Mouse (Mus musculus): ENCODE data around the gene Gm10645.

The Gm10645 gene

DNA sequence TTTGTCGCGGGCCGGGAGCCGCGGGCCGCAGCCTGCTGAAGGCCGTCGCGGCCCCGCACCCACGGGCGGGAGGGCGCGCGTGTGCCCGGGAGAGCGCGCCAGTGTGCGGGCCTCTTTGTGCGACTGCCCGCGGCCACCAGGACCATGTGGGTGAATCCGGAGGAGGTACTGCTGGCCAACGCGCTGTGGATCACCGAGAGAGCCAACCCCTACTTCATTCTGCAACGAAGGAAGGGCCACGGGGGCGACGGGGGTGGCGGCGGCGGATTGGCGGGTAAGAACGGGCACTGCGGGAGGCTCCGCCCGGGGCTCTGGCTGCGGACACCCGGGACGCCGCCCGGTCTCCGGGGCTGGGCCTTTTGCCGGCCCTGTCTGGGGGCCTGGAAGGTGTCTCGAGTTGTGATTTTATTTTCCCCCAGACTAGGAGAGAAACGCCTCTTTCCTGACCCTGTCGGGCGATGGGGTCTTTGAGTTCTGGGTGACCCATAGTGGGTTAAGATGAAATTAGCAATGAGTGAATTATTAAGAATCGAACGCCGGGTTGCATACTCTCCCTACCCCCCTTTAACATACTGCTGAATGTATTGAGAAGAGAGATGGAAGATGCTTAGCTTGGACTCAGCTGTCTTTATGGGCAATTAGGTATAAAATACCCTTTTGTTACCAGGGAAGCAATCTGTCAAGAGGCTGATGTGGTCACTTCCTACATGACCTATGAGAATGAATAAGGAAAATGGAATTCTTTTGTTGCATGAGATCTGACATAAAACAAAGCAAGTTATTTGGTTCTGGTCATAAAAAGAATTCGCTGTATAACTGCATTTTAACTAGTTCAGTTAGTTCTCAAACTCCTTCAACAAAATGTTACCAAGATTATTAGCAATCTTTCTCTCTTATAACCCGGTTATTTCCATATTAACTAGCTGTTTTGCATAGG lies at the start of gene Gm10645:
Gene Gm10645, minus strand, starts transcription at position 240 of the 937 bp plus-strand sequence.
- DNase-seq, result peak; percentile 59

GRCm38 (mm10) chr8:83215065-83215464 lies 49.1 kb upstream of the Gm10645 start:
- DNase-seq, result no peak

DNA sequence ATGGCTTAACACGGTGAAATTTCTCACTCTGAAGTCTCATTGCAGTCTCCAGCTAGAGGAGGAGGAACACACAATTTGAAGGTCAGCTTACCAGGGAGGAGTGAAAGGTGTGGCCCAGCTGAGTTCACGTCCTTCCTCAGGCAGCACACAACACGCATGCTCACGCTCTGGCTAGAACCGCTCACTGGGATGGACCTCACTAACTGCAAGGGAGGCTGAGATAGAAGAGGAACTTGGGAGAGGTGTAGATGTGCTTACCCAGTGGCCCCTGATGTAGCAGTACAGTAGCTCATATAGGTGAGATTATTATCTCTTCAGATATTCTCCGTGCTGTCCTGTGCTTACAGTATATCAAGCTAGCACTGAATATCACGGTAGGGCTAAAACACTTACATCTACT lies 44.7 kb upstream of the Gm10645 start:
- no peak for DNase-seq

GRCm38 (mm10) chr8:83209581-83209980 lies 43.6 kb upstream of the Gm10645 start:
- no peak for DNase-seq

GRCm38 (mm10) chr8:83205907-83206306 lies 39.9 kb upstream of the Gm10645 start:
- DNase-seq, result no peak

- no peak for DNase-seq
These were observed 37.0 kb upstream of the Gm10645 start for GRCm38 (mm10) chr8:83202946-83203345.

- DNase-seq, result peak; percentile 63
These were observed 34.5 kb upstream of the Gm10645 start for GRCm38 (mm10) chr8:83200191-83201177.

DNA sequence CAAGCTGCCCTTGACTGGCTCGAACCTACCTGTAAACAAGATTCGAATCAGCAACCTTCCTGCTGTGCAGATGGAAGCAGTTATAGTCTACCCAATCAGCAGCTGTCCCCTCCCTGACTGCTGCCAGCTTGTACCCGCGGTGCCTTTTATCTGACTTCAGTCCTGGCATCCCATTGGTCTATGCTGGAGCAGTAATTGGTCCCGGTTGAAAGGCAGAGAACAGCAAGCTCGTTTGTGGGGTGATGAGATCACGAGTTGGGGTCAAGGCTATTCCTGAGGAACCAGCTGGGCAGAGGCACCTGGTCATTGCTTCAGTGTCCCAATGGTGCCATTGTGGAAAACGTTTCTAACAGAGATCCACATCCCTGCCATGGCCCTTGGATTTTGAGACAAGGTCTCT lies 33.7 kb upstream of the Gm10645 start:
- no peak for DNase-seq

DNA sequence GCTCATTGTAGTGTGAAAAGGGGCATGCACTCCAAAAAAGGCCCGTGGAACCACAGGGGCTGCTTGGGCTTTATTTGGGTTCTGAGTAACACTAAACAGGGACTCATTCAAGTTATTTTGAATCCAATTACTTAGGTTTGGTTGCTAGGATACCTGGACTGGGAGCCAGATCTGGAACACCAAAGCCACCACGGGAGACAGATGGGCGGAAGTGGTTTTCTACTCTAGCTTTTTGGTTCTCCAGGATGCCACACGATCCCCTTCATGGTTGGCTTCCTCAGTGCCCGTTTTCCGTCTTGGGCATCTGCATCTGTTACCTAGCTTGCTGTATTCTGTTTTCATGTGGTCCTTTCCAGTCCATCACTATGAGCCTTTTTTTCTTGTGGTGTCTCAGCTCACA lies 30.1 kb upstream of the Gm10645 start:
- no peak for DNase-seq

GRCm38 (mm10) chr8:83189538-83190095 lies 23.6 kb upstream of the Gm10645 start:
- DNase-seq, result no peak

DNA sequence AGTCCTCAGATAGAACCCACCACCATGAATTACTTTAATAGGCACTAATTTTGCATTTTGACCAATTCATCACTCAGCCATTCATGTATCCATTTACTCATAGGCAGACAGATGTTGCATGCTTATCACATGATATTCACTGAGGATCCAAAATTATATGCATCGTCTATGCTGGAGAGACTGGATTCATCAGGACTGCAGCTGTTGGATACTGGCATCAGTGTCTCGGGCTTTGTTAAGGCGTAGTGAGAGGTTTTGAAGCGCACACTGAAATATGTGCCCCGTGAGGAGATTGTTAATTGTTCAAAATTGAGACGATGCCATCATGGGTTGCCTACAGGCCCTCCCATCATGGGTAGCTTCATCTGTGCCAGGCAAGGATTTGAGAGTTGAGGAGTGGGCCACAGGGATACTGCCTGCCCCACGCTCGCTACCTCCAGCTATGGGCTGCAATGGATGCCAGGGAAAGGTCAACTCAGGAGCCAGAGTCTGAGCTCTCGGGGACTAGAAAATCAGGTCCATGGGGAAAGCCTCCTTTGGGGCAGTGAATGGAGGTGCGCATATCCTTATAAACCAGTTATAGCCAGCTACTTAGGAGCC lies 21.5 kb upstream of the Gm10645 start:
- DNase-seq, result no peak

GRCm38 (mm10) chr8:83186376-83186775 lies 20.4 kb upstream of the Gm10645 start:
- DNase-seq, result peak; percentile 26

GRCm38 (mm10) chr8:83182784-83183183 lies 16.8 kb upstream of the Gm10645 start:
- no peak for DNase-seq

DNA sequence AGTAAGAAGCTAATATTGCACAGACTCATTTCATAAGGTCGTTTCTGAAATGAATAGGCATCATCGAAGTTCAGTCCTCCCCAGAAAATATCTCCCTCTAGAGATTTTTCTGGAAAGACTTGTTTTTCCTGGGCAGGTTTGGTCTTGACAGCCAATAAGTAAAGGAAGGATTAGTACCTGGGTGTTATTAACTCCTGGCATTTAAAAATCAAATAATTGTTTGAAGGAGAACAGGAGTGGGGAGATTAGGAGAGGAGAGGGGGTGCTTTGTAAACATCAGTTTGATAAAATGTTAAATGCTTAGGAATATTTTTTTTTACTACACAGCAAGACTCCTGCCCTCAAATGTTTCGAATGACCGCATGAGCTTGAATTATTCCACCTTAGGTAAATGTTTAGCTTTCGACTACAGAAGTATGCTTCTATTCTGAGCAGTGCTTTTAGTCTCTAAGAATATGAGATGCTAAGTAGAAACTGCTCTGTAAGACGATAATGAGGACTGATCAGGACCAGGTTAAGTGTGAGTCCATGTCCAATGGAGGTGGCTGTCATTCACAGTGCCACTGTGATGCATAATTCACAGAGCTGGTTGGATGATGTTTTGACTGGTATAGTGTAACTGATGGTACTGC lies 16.0 kb upstream of the Gm10645 start:
- DNase-seq, result no peak

GRCm38 (mm10) chr8:83178228-83178742 lies 12.3 kb upstream of the Gm10645 start:
- DNase-seq, result peak; percentile 47

DNA sequence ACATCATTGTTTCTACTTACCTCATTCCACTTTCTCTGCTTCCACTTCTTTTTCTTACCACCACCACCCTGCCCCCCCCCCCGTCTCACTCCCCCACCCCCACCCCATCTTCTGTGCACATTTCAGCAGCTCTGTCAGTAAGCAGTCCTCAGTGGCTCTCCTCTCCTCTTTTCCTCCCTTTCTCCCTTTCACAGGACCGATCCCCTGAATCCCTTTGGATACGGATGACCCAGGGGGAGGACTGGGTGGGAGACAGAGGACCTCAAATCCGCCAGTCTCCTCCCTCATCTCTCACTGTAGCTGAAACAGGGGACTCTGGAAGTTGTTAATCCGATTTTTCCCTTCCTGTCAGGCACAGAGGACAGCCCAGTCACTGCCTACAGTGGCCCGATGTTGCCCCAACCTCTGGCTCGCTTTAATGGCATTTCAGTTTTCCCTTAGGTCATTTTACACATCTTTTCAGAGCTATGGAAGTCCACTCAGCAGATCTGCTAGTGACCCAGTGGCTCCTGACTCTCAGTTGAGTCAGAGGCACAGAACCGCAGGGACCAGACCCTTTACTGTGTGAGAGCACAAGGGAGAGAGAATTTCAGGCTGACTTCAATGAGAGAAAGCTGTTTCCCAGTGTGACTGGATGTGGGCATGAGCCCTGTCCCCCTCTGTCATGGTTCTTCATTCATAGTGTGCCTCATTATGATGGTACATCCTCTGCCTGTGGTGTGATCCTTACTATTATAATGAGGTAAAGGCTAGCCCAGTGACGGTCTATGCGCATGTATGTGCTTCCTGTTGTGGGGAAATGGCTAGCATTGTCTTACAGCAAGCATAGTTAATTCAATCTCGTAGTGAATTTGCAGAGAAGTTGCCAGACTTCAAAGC lies 11.6 kb upstream of the Gm10645 start:
- DNase-seq, result no peak

DNA sequence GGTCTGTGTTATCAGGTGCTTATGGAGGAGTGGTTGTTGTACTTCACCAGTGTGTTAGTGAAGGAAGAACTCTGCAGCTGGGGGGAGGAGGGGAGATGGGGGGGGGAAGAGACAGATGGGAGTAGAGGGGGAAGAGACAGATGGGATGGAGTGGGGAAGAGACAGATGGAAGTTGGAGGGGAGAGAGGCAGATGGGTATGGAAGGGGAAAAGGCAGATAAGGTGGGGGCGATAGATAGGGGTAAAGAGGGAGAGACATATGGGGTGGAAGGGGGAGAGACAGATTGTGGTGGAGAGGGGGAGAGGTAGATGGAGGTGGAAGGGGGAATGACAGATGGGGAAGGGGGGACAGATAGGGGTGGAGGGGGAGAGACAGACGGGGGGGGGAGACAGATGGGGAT lies 10.8 kb upstream of the Gm10645 start:
- no peak for DNase-seq

DNA sequence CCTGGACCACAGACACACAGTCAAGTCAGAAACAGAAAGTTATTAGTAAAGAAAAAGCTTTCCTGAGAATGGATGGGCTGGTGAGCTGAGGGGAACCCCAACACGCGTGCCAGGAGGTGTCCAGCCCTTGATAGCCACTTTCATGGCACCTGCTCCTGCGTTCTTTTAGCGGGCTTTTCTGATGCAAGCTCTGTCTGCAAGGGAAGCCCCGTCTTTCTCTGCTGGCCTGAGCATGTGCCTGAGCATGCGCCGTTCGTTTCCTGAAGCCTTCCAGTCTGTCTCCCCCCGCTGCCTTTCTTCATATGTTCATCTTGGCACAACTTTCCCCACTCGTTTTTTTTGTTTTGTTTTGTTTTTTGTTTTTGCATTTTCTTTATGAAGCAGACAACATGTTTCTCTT lies 9.7 kb upstream of the Gm10645 start:
- no peak for DNase-seq

DNA sequence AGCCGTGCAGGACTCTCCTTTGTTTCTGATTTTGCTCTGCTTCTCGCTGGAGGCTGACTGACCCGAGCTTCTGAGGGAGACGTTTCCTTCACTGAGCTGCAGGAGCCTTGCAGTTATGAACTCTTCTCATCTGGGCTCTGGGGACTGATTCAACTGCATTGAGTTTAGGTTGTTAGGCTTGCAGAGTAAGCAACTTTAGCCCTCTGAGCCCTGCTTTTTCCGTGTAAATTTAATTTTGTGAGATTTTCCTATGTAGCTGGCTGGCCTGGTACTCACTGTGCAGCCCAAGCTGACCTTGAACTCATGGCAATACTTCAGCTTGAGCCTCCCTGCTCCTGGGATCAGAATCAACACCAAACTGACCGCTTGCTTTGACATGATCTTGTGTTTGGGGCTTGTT lies 4.9 kb upstream of the Gm10645 start:
- DNase-seq, result no peak

GRCm38 (mm10) chr8:83169709-83170108 lies 3.7 kb upstream of the Gm10645 start:
- DNase-seq, result peak; percentile 19

DNA sequence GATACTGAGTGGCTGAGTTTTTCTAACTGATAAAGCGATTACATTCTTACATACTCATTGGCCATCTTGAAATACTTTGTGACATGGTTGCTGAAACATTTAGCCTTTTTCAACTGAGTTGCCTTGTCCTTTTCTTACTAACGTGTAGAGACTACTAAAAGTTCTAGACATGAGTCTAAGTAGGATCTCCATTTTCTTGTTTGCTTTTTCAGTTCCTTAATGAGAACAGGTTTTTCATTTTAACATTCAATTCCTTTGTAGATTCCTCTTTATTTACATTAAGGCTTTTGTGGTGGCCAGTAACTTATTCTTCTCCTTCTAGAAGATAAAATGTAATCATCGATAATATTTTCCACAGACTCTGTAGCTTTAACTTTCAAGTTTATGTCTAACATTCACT lies 3.2 kb upstream of the Gm10645 start:
- DNase-seq, result no peak
